Mouse (Mus musculus) limb, embryonic 11.5 days (tissue): ENCODE data around the gene Abcb5. TPM values are rescaled to one million over a fixed set of nuclear protein-coding genes. Genes with fewer than 3 reads are reported as not detected.
"Not testable (repeated sequence)": the region's sequence is repeated elsewhere in the genome, so short reads cannot be mapped to it uniquely, and the experiment has no call there.

Source experiments
- ATAC-seq: fragments of 200-750 bp; cut with Nextera tagmentation; 2 replicates; pipeline ENCODE4 v1.8.0; 2017; ENCODE audit warnings: low read depth; ENCODE audit not compliant: insufficient number of reproducible peaks, low FRiP score, low TSS enrichment
- DNase-seq: peaks from one replicate; pipeline ENCODE4 v3.0.0-alpha.2; 2015; ENCODE audit warnings: low spot score
- H3K27ac ChIP-seq: fragments of 300-500 bp; sonication (generic); replicated peaks from 2 replicates; pipeline ENCODE4 v1.5.1; 2014; ENCODE audit warnings: low read depth, mild to moderate bottlenecking, low read length
- H3K27me3 ChIP-seq: fragments of 300-500 bp; sonication (generic); 2 replicates; pipeline ENCODE4 v1.6.1; 2014; ENCODE audit warnings: mild to moderate bottlenecking, low read length, mixed read lengths; ENCODE audit not compliant: control insufficient read depth, insufficient read depth
- H3K36me3 ChIP-seq: fragments of 300-500 bp; sonication (generic); 2 replicates; pipeline ENCODE4 v1.6.1; 2014; ENCODE audit warnings: mild to moderate bottlenecking, low read length, moderate library complexity, mixed read lengths; ENCODE audit not compliant: control insufficient read depth, insufficient read depth
- H3K4me1 ChIP-seq: fragments of 300-500 bp; sonication (generic); 2 replicates; pipeline ENCODE4 v1.6.1; 2014; ENCODE audit warnings: low read length, mixed read lengths; ENCODE audit not compliant: control insufficient read depth, insufficient read depth
- H3K4me2 ChIP-seq: fragments of 300-500 bp; sonication (generic); 2 replicates; pipeline ENCODE4 v1.6.1; 2014; ENCODE audit warnings: low read depth, mild to moderate bottlenecking, moderate library complexity; ENCODE audit not compliant: severe bottlenecking
- H3K4me3 ChIP-seq: fragments of 300-500 bp; sonication (generic); 2 replicates; pipeline ENCODE4 v1.5.1; 2014; ENCODE audit warnings: low read depth, low read length
- H3K9ac ChIP-seq: fragments of 300-500 bp; sonication (generic); 2 replicates; pipeline ENCODE4 v1.6.1; 2014; ENCODE audit warnings: mild to moderate bottlenecking, low read length
- H3K9me3 ChIP-seq: fragments of 300-500 bp; sonication (generic); 2 replicates; pipeline ENCODE4 v1.6.1; 2016; ENCODE audit warnings: low read length; ENCODE audit not compliant: control insufficient read depth
- WGBS: fragments of 180-500 bp; shearing (Covaris S2); extraction: QIAGEN DNeasy Blood & Tissue Kit; methylation state at CpG from one replicate; pipeline ENCODE4 v1.1.7; 2014; 5-methylcytosine and 5-hydroxymethylcytosine counted together
- polyA plus RNA-seq: library from polyadenylated mRNA; unstranded; fragments of >200 nt; fragmentation: Nextera tagmentation; extraction: Ambion mirVana; gene quantifications from 2 replicates; pipeline ENCODE4 v1.2.1, GENCODE M21; 2014

Gene Abcb5
- not detected in 2 replicates for polyA plus RNA-seq

DNA sequence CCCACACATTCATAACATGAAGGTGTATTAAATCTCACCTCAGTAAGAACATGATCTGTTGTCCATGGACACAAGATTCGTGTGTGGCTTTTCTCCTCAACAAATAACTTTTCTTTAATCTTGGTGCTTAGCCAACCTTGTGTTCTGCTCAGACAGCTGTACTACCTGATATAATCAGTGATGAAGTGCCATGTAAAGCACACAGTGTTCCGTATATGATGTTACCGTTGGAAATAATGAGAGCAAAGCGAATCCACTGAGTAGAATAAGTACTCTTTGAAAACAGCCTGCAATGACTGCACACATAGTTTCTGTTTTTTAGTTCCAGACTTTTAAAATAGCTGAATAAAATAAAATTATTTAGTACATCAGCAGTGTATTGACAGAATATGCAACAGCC, at the start of gene Abcb5:
TSS of gene Abcb5 (minus strand) at position 101 of the 400 bp plus-strand sequence.
- Histone ChIP-seq H3K36me3 (no peaks in the 10 kb centered on the region), H3K4me1 (no peaks in the 10 kb centered on the region), H3K27ac (no peak within 1 kb of the TSS), H3K27me3 (no peaks in the 10 kb centered on the region), H3K4me2 (no peak within 1 kb of the TSS), H3K9me3 (no peaks in the 10 kb centered on the region), H3K9ac (no peak within 1 kb of the TSS), H3K4me3 (no peak within 1 kb of the TSS)
- ATAC-seq (no peak), DNase-seq (no peak)
- 87% methylated on average over 4 of the region's 4 CpGs for WGBS

DNA sequence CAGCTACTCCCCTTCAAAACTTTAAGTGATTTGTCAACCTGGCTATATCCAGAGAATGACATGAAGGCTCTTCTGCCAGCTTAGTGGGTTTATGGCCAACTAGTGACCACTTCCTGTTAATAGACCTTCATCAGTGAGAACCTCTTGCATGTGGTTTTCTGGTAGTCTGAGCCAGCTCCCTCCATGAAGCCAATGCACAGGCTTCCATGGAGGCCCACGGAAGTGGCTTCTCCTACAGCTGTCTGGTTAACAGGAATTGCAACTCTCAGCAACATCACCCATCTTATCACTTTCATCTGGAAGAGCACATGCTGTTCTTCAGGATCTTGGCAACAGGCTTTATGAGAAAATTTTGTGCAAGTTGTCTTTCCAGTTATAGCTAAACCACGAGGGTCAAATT, 33.0 kb upstream of the Abcb5 start:
- 78% methylated on average over 2 of the region's 2 CpGs for WGBS
- Histone ChIP-seq H3K4me3 (no peak overlapping the region), H3K4me1 (no peaks in the 10 kb centered on the region), H3K36me3 (no peaks in the 10 kb centered on the region), H3K4me2 (no peak overlapping the region), H3K27me3 (no peaks in the 10 kb centered on the region), H3K27ac (no peak overlapping the region), H3K9ac (no peak overlapping the region), H3K9me3 (no peaks in the 10 kb centered on the region)
- DNase-seq: no peak
- no peak for ATAC-seq

DNA sequence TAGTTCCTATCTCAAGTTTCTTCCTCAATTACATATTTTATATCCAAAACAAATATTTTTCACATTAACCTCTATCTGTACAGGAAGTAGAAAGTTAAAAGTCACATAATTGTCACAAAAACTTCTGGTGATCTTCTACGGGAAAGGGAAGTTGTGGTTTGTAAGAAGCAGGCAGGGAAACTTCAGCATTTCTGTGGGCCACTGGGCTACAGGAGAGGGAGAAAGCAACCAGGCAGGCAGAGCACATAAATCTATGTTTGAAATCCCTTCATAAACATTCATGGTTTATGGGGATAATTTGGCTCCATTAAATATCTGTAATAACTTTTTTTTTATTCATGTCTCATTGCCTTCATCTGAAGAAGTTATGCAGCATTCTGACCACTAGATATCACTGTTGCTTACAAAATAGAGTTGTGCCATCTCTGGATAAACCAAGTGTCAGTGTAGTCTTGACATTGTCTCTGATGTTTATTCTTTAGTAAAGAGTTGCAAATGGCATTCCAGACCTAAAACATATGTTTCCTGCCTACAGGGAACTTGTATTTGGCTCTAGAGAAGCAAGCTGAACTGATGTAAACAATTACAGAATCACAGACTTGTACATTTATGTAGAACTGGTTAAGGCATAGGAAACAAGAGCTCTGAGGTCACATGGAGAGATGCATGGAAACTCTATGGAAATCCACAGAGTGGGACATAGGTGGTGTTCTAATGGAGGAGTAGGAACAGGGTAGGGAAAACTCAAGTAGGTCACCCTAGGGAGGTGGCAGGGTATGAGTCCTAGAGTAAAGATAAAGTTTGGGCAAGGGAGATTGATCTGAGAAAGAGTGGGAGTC, 28.3 kb upstream of the Abcb5 start:
- WGBS: 89% methylated on average over 1 of the region's 1 CpGs
- Histone ChIP-seq H3K36me3 (no peaks in the 10 kb centered on the region), H3K4me3 (no peak overlapping the region), H3K4me1 (no peaks in the 10 kb centered on the region), H3K9ac (no peak overlapping the region), H3K4me2 (no peak overlapping the region), H3K27ac (no peak overlapping the region), H3K27me3 (no peaks in the 10 kb centered on the region), H3K9me3 (no peaks in the 10 kb centered on the region)
- no peak for ATAC-seq
- DNase-seq: no peak

DNA sequence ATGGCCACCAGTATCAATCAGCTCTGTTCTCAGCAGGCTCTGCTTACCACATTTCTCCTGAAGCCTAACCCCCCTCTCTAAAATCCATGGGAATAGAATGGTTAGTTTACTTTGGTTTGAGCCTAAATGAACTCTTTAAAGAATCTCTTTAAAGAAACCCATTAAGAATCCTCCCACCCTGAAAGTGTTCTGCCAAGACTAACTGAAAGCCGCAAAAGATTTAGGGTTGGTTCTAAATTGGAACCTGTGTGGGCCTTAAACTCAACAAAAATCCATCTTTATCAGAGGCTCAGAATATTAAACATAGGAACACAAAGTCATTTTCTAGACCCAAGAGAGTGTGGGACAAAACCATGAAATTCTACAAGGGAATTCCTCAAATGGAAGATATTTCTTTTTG, 18.6 kb upstream of the Abcb5 start:
- Histone ChIP-seq H3K4me3 (no peak overlapping the region), H3K36me3 (no peaks in the 10 kb centered on the region), H3K4me2 (no peak overlapping the region), H3K27ac (no peak overlapping the region), H3K4me1 (no peaks in the 10 kb centered on the region), H3K9ac (no peak overlapping the region), H3K27me3 (no peaks in the 10 kb centered on the region), H3K9me3 (no peaks in the 10 kb centered on the region)
- WGBS: 82% methylated on average over 1 of the region's 1 CpGs
- no peak for ATAC-seq
- DNase-seq: no peak

DNA sequence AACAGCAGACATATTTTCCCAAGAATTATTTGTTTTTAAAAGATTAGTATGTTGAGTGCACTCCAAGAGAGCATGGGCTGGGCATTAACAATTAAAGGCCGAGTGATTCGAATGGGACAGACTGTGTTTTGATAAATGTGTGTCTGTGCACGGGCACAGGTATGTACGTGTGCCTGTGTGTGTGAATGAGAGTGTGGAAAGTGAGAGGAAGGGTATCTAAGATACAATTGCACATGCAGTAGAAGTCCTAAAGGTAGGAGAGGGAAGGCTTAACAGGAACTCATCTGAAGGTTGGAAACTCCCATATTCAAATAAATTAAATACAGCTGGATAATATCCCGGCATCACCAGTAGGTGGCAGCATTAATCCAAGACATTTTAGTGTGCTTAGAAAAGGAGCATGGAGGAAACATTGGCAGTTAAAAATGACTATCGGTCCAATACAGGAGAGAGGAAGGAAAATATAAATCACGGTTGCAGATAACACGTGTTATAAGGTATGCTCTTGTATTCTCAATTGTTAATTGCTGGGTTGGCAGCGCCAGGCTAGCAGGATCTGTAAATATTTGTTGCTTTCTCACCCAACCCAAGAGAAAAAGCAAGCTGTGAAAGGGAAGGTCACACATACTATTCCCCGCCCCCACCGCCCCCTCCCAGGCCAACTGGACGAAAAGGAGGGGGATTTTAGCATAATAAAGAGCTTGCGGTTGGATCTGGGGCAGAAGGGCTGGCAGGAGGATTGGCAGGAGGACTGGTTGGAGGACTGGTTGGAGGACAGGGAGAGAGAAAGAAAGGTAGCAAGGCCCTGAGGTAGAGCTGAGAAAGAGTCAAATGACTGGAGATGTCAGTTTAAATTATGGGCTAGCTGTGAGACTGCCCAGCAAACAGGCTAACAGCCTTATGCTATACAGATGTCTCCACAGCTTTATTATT, 35.6 kb downstream of the Abcb5 start:
- Histone ChIP-seq H3K4me1 (no peaks in the 10 kb centered on the region), H3K4me2 (peak overlapping the region; percentile 33; the same call in 1 of the 2 replicates), H3K36me3 (no peaks in the 10 kb centered on the region), H3K9ac (no peak overlapping the region), H3K9me3 (no peaks in the 10 kb centered on the region), H3K4me3 (no peak overlapping the region), H3K27me3 (no peaks in the 10 kb centered on the region), H3K27ac (no peak overlapping the region)
- WGBS: 22% methylated on average over 13 of the region's 13 CpGs
- ATAC-seq (peak; percentile 61; the same call in 1 of the 2 replicates), DNase-seq (peak; percentile 82)

DNA sequence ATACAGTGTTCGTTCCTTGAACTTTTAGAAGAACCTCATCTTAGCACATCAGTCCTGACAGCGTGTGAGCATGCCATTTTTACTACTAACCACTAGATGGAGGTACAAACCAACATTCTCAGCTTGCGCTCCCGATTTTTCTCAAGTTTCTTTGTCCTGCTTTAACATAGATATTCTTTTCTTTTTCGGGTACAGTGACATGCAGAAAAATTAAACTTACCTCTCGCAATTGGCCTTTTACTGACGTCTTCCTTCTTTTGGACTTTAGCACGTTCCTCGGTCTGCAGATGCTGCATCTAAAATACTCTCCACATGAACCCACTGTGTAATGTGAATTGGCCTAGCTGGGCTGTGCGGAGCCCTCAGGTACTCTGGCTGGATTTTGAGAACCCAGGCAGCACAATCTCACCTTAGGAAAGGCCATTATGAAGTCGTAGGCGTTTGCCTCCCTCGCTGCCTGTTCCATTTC, 39.4 kb downstream of the Abcb5 start:
- 23% methylated on average over 13 of the region's 13 CpGs for WGBS
- H3K9me3 ChIP-seq: no peaks in the 10 kb centered on the region
- H3K9ac ChIP-seq: peak overlapping the region; percentile 18; the same call in 1 of the 2 replicates
- H3K4me3 ChIP-seq: no peak overlapping the region
- H3K27me3 ChIP-seq: no peaks in the 10 kb centered on the region
- no peaks in the 10 kb centered on the region for H3K4me1 ChIP-seq
- ATAC-seq (peak; percentile 56; the same call in 1 of the 2 replicates), DNase-seq (peak; percentile 53)
- no peaks in the 10 kb centered on the region for H3K36me3 ChIP-seq
- H3K4me2 ChIP-seq: peak overlapping the region; percentile 28; the same call in 1 of the 2 replicates
- H3K27ac ChIP-seq: no peak overlapping the region

DNA sequence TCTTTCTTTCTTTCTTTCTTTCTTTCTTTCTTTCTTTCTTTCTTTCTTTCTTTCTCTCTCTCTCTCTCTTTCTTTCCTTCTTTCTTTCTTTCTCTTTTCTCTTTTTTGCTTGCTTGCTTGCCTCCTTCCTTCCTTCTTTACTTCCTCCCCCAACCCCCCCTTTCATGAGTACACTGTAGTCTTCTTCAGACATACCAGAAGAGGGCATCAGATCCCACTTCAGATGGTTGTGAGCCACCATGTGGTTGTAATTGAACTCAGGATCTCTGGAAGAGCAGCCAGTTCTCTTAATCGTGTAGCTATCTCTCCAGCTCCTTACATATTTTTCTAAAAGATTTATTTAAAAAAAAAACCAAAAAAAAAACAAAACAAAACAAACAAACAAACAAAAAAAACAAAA, 42.3 kb downstream of the Abcb5 start:
- not testable (repeated sequence) for ATAC-seq

DNA sequence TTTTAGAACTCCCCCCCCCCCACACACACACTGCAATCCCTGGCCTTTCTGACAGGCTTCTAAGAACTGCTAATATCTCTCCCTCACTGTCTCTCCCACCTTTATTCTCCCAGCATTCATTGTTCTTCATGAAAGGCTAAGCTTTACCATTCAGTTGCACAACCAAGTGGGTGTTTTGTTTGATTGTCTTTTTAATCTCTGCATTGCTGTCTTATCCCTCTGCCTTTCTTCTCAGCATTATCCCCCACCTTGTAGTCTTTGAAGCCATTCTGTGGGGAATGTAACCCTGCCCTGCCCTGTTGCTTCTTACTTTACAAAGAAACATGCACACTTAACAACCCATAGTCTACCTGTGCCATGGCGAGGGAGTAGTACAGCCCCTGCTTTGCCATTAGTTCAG, 48.5 kb downstream of the Abcb5 start:
- ATAC-seq (no peak), DNase-seq (no peak)
- no peak overlapping the region for H3K27ac ChIP-seq
- no peak overlapping the region for H3K4me3 ChIP-seq
- no peaks in the 10 kb centered on the region for H3K4me1 ChIP-seq
- 81% methylated on average over 1 of the region's 1 CpGs for WGBS
- H3K9ac ChIP-seq: no peak overlapping the region
- H3K4me2 ChIP-seq: no peak overlapping the region
- H3K36me3 ChIP-seq: no peaks in the 10 kb centered on the region
- no peaks in the 10 kb centered on the region for H3K27me3 ChIP-seq
- no peaks in the 10 kb centered on the region for H3K9me3 ChIP-seq

More for the DNA sequence above, 42.3 kb downstream of the Abcb5 start:
- not testable (repeated sequence) for H3K36me3 ChIP-seq, DNase-seq, H3K27ac ChIP-seq, H3K4me3 ChIP-seq, H3K27me3 ChIP-seq, H3K4me2 ChIP-seq, H3K9ac ChIP-seq, H3K4me1 ChIP-seq, H3K9me3 ChIP-seq
- 39% methylated on average over 1 of the region's 1 CpGs for WGBS
